Mouse (Mus musculus): Measurements from ENCODE around the gene Platr17.

- TF ChIP-seq GATA1 (IDR thresholded peaks at IDR 0.05; ENCODE audit: low read length) (no peak), TAL1 (IDR thresholded peaks at IDR 0.05; ENCODE audit: low read length) (no peak)
Measured at GRCm38 (mm10) chr17:33943454-33943853, 38.5 kb downstream of the Platr17 start.
